Mouse (Mus musculus): ENCODE data around the gene Gpatch8. TPM values are rescaled to one million over a fixed set of nuclear protein-coding genes. Genes with fewer than 3 reads are reported as not detected.

Gene Gpatch8
- polyA plus RNA-seq, 1 experiment from 2014 or later: 25.1 TPM

- under 1% methylated on average over 37 of the region's 37 CpGs for WGBS
- H3K4me2 ChIP-seq (ENCODE audit: low read length): peak overlapping the region; percentile 86
- ATAC-seq (replicated peaks; ENCODE audit: low FRiP score, low read depth): peak; percentile 90
- peak overlapping the region; percentile 56; the same call in 1 of the 2 replicates for H3K9ac ChIP-seq (ENCODE audit: low read depth, low read length)
- peak; percentile 98 for DNase-seq (ENCODE audit: low spot score)
- H3K36me3 ChIP-seq (ENCODE audit: insufficient read depth, low read length): no peaks in the 10 kb centered on the region
- peak overlapping the region; percentile 41 for H3K4me3 ChIP-seq (replicated peaks; ENCODE audit: low read depth, low read length)
- H3K27me3 ChIP-seq (ENCODE audit: insufficient read depth, low read length): no peaks in the 10 kb centered on the region
- peaks cover 17% of the 10 kb centered on the region for H3K4me1 ChIP-seq (replicated peaks; ENCODE audit: insufficient read depth, low read length)
- H3K27ac ChIP-seq: peak overlapping the region; percentile 44; the same call in 1 of the 2 replicates
- no peak for TF ChIP-seq CTCF (IDR thresholded peaks at IDR 0.05; ENCODE audit: low read depth)
- H3K9me3 ChIP-seq (replicated peaks; ENCODE audit: low read length): no peaks in the 10 kb centered on the region
Observed at GRCm38 (mm10) chr11:102467041-102467631, 89.1 kb downstream of the Gpatch8 start.

GRCm38 (mm10) chr11:102465713-102466436, 90.3 kb downstream of the Gpatch8 start:
- Histone ChIP-seq H3K27me3 (ENCODE audit: insufficient read depth, low read length) (no peaks in the 10 kb centered on the region), H3K36me3 (ENCODE audit: insufficient read depth, low read length) (no peaks in the 10 kb centered on the region), H3K9me3 (replicated peaks; ENCODE audit: low read length) (no peaks in the 10 kb centered on the region), H3K27ac (no peak overlapping the region), H3K4me2 (ENCODE audit: low read length) (peak overlapping the region; percentile 6), H3K9ac (ENCODE audit: low read depth, low read length) (no peak overlapping the region), H3K4me3 (replicated peaks; ENCODE audit: low read depth, low read length) (no peak overlapping the region), H3K4me1 (replicated peaks; ENCODE audit: insufficient read depth, low read length) (peaks cover 17% of the 10 kb centered on the region)
- 13% methylated on average over 26 of the region's 26 CpGs for WGBS
- DNase-seq (ENCODE audit: low spot score) (peak; percentile 45), ATAC-seq (replicated peaks; ENCODE audit: low FRiP score, low read depth) (no peak)
- TF ChIP-seq CTCF (IDR thresholded peaks at IDR 0.05; ENCODE audit: low read depth): no peak

DNA sequence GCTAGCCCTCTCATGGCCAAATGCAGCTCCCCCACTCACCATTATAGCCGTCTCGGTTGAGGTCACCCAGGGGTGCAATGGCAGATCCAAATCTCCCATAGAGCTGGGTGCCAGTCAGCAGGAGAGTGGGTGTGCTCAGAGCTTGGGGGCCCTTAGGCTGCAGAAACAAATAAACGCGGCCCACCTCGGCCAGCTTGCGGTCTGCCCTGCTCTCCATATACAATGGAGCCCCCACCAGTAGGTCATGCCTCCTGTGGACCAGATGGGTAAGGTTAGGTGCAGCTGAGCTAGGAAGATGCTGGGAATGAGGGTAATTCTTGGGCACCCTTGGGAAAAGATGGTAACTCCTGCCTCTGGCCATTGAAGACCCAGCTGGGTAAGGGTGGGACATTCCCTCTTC, 91.3 kb downstream of the Gpatch8 start:
- Histone ChIP-seq H3K4me3 (replicated peaks; ENCODE audit: low read depth, low read length) (no peak overlapping the region), H3K36me3 (ENCODE audit: insufficient read depth, low read length) (no peaks in the 10 kb centered on the region), H3K4me2 (ENCODE audit: low read length) (no peak overlapping the region), H3K9ac (ENCODE audit: low read depth, low read length) (no peak overlapping the region), H3K9me3 (replicated peaks; ENCODE audit: low read length) (no peaks in the 10 kb centered on the region), H3K27ac (no peak overlapping the region), H3K27me3 (ENCODE audit: insufficient read depth, low read length) (no peaks in the 10 kb centered on the region), H3K4me1 (replicated peaks; ENCODE audit: insufficient read depth, low read length) (peaks cover 17% of the 10 kb centered on the region)
- TF ChIP-seq CTCF (IDR thresholded peaks at IDR 0.05; ENCODE audit: low read depth): no peak
- DNase-seq (ENCODE audit: low spot score) (no peak), ATAC-seq (replicated peaks; ENCODE audit: low FRiP score, low read depth) (no peak)
- WGBS: 88% methylated on average over 6 of the region's 6 CpGs

DNA sequence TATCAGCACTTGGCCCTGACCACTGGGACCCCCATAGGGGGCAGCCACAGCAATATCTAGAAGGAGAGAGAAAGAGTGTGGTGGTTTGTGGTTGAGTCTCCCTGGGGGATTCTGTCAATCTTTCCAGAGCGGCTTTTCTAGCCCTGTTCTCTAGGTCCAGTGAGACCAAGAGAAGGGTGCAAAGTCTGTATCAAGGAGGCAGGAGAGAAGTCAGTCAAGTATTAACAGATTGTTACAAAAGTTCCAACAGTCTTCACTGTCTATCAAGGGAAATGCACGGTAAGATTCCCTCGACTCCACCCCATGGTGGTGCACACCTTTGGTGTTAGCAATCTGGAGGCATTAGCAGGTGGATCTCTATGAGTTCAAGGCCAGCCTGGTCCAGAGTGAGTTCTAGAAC, 94.4 kb downstream of the Gpatch8 start:
- Histone ChIP-seq H3K9ac (ENCODE audit: low read depth, low read length) (no peak overlapping the region), H3K36me3 (ENCODE audit: insufficient read depth, low read length) (no peaks in the 10 kb centered on the region), H3K27ac (no peak overlapping the region), H3K27me3 (ENCODE audit: insufficient read depth, low read length) (no peaks in the 10 kb centered on the region), H3K9me3 (replicated peaks; ENCODE audit: low read length) (no peaks in the 10 kb centered on the region), H3K4me3 (replicated peaks; ENCODE audit: low read depth, low read length) (no peak overlapping the region), H3K4me1 (replicated peaks; ENCODE audit: insufficient read depth, low read length) (peaks cover 9% of the 10 kb centered on the region), H3K4me2 (ENCODE audit: low read length) (no peak overlapping the region)
- ATAC-seq (replicated peaks; ENCODE audit: low FRiP score, low read depth): 0 out of 2 replicates have a peak, but pooled peaks have one; percentile 37
- DNase-seq (ENCODE audit: low spot score): no peak
- TF ChIP-seq CTCF (IDR thresholded peaks at IDR 0.05; ENCODE audit: low read depth): no peak
- WGBS: 61% methylated on average over 3 of the region's 3 CpGs

DNA sequence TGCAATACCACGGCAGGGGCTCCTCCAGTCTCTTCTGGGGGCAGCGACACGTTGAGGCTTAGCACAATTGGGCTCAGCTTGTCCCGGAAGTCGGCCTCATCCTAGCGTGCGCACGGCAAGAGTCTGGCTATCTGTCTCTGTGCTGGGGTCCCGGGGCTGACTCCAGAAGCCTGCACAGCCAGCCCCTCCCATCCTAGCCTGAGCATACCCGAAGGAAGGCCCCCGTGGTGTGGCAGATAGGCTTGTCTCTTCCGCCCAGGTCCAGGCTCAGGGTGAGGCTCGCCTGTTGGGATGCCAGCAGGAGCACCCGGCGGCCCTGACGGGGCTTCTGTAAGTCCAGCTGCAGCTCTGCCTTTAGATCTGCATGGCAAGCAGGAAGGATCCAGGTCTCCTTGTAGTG, 95.7 kb downstream of the Gpatch8 start:
- no peak overlapping the region for H3K4me3 ChIP-seq (replicated peaks; ENCODE audit: low read depth, low read length)
- H3K9ac ChIP-seq (ENCODE audit: low read depth, low read length): no peak overlapping the region
- no peaks in the 10 kb centered on the region for H3K9me3 ChIP-seq (replicated peaks; ENCODE audit: low read length)
- ATAC-seq (replicated peaks; ENCODE audit: low FRiP score, low read depth) (no peak), DNase-seq (ENCODE audit: low spot score) (no peak)
- TF ChIP-seq CTCF (IDR thresholded peaks at IDR 0.05; ENCODE audit: low read depth): no peak
- no peaks in the 10 kb centered on the region for H3K36me3 ChIP-seq (ENCODE audit: insufficient read depth, low read length)
- peaks cover 2% of the 10 kb centered on the region for H3K4me1 ChIP-seq (replicated peaks; ENCODE audit: insufficient read depth, low read length)
- H3K27ac ChIP-seq: no peak overlapping the region
- WGBS: 68% methylated on average over 16 of the region's 16 CpGs
- H3K4me2 ChIP-seq (ENCODE audit: low read length): no peak overlapping the region
- no peaks in the 10 kb centered on the region for H3K27me3 ChIP-seq (ENCODE audit: insufficient read depth, low read length)

DNA sequence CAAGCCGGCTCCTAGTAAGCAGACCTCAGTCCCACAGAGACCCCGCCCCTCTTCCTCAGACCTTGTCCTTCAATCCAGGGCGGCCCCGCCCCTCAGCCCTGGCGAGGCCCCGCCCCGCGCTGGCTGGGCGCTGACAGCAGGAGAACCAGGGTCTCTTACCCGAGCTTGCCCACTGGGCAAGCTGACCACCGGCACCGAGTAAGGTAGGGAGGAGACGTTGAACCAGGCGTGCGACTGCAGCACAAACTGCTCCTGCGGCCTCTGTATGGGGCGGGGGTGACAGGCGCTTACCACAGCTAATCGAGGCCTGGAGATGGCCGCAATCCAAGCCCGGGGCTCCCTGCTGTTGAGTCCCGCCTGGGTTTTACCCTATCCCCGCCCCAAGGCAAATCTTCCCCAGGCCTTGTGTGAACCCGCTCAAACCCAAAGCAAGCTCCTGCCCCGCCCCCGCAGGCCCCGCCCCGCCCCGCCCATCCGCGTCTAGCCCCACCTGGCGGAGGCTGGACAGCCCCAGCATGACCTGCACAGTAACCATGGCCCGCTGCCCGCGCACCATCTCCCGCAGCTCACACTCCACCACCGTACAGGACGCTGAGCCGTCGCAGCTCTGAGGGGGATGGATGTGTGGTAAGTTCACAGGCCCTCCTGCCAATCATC, 100.3 kb downstream of the Gpatch8 start:
- peak; percentile 88 for ATAC-seq (replicated peaks; ENCODE audit: low FRiP score, low read depth)
- H3K9ac ChIP-seq (ENCODE audit: low read depth, low read length): peak overlapping the region; percentile 51

More for the DNA sequence above, 100.3 kb downstream of the Gpatch8 start:
- Histone ChIP-seq H3K27me3 (ENCODE audit: insufficient read depth, low read length) (no peaks in the 10 kb centered on the region), H3K4me1 (replicated peaks; ENCODE audit: insufficient read depth, low read length) (peaks cover 6% of the 10 kb centered on the region; the same call in 1 of the 2 replicates), H3K27ac (peak overlapping the region; percentile 75), H3K4me3 (replicated peaks; ENCODE audit: low read depth, low read length) (peak overlapping the region; percentile 49), H3K9me3 (replicated peaks; ENCODE audit: low read length) (no peaks in the 10 kb centered on the region), H3K36me3 (ENCODE audit: insufficient read depth, low read length) (no peaks in the 10 kb centered on the region), H3K4me2 (ENCODE audit: low read length) (peak overlapping the region; percentile 94)
- under 1% methylated on average over 40 of the region's 40 CpGs for WGBS
- peak; percentile 54 for TF ChIP-seq CTCF (IDR thresholded peaks at IDR 0.05; ENCODE audit: low read depth)
- peak; percentile 95 for DNase-seq (ENCODE audit: low spot score)

Measured in kidney, postnatal 0 days (tissue).